Mouse (Mus musculus): Measurements from ENCODE around the gene Gan.

GRCm38 (mm10) chr8:117194355-117194754 lies 36.4 kb downstream of the Gan start:
- no peak for TF ChIP-seq GATA1 (IDR thresholded peaks at IDR 0.05; ENCODE audit: borderline replicate concordance, low read length)
- TF ChIP-seq CTCF (IDR thresholded peaks at IDR 0.05; ENCODE audit: low read depth, low read length): no peak
- TF ChIP-seq POLR2AphosphoS5 (IDR thresholded peaks at IDR 0.05; ENCODE audit: insufficient replicate concordance, low read depth, low read length): no peak
- TF ChIP-seq GATA2 (IDR thresholded peaks at IDR 0.05; ENCODE audit: borderline replicate concordance, low read depth, low read length): no peak
- TF ChIP-seq TAL1 (conservative IDR thresholded peaks at IDR 0.05; ENCODE audit: low read depth, low read length): no peak

All from G1E (cell line).